Mouse (Mus musculus) intestine, postnatal 0 days (tissue): ENCODE measurements around the gene Tmem132b. TPM values are rescaled to one million over a fixed set of nuclear protein-coding genes. Genes with fewer than 3 reads are reported as not detected.

Source experiments
- ATAC-seq: fragments of 200-750 bp; cut with Nextera tagmentation; 2 replicates; pipeline ENCODE4 v1.8.0; 2017; ENCODE audit warnings: mild to moderate bottlenecking, moderate TSS enrichment, moderate library complexity
- H3K27ac ChIP-seq: fragments of 300-500 bp; sonication (generic); 2 replicates; pipeline ENCODE4 v1.5.1; 2014; ENCODE audit warnings: mild to moderate bottlenecking, low read depth, low read length, moderate library complexity
- H3K27me3 ChIP-seq: fragments of 300-500 bp; sonication (generic); replicated peaks from 2 replicates; pipeline ENCODE4 v1.6.1; 2014; ENCODE audit warnings: low read length, mixed read lengths; ENCODE audit not compliant: control insufficient read depth, insufficient read depth
- H3K36me3 ChIP-seq: fragments of 300-500 bp; sonication (generic); 2 replicates; pipeline ENCODE4 v1.6.1; 2014; ENCODE audit warnings: mild to moderate bottlenecking, moderate library complexity; ENCODE audit not compliant: control insufficient read depth, insufficient read depth
- H3K4me1 ChIP-seq: fragments of 300-500 bp; sonication (generic); replicated peaks from 2 replicates; pipeline ENCODE4 v1.6.1; 2014; ENCODE audit warnings: antibody characterized with exemption, low read length, mixed read lengths; ENCODE audit not compliant: control insufficient read depth, insufficient read depth
- H3K4me2 ChIP-seq: fragments of 300-500 bp; sonication (generic); replicated peaks from 2 replicates; pipeline ENCODE4 v1.6.1; 2014; ENCODE audit warnings: low read depth, mild to moderate bottlenecking, moderate library complexity
- H3K4me3 ChIP-seq: fragments of 300-500 bp; sonication (generic); 2 replicates; pipeline ENCODE4 v1.5.1; 2014; ENCODE audit warnings: low read depth, low read length
- H3K9ac ChIP-seq: fragments of 300-500 bp; sonication (generic); 2 replicates; pipeline ENCODE4 v1.6.1; 2014; ENCODE audit warnings: mild to moderate bottlenecking, low read depth, low read length
- H3K9me3 ChIP-seq: fragments of 300-500 bp; sonication (generic); 2 replicates; pipeline ENCODE4 v1.6.1; 2016; ENCODE audit warnings: mixed run types; ENCODE audit not compliant: control insufficient read depth
- CTCF ChIP-seq: sonication (generic); IDR thresholded peaks from 2 replicates; pipeline ENCODE4 v1.5.1; 2016; ENCODE audit warnings: low read depth, mild to moderate bottlenecking, control low read depth, antibody characterized with exemption, moderate library complexity
- WGBS: fragments of 180-500 bp; shearing (Covaris S2); extraction: QIAGEN DNeasy Blood & Tissue Kit; methylation state at CpG from one replicate; pipeline ENCODE4 v1.1.7; 2014; 5-methylcytosine and 5-hydroxymethylcytosine counted together
- polyA plus RNA-seq: library from polyadenylated mRNA; unstranded; fragments of >200 nt; fragmentation: Nextera tagmentation; extraction: Ambion mirVana; gene quantifications from 2 replicates; pipeline ENCODE4 v1.2.1, GENCODE M21; 2015

Gene Tmem132b
- polyA plus RNA-seq, 1 experiment from 2014 or later, result 0.25 TPM

DNA sequence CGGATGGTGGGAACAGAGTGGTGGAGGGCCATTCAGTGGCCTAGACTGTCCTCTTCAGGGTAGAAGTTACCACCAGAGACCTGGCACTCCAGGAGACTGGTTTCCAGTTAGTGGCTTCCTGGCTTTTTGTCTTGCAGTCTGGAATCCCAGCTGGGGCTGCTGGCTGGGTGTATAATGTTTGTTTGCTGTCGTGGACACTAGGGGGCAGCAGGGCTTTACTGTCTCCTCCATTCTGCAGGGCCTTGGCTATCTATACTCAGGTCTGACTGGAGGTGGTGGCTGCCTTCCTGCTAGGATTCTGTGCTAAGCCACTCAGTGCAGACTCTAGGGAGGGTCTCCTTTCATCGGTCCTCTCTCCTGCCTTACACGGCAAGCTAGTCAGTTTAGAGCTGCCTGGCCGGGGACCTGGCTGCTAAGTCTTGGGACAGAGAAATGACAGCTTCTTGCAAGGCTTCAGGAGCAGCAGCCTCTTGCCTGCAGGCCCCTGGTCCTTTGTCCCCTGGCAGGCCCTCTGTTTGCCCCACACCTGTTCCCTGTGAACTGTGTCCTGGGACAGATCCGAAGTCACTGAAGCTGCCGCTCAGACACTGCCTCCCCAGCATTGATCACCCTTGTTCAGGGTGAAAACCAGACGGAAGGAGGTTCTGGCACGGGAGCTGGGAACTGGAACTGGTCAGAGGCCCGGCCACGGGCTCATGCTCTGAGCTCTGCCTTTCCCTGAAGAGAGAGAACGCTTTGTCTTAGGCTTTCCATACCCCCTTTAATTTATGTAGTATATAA lies 33.6 kb upstream of the Tmem132b start:
- no peak overlapping the region for H3K4me3 ChIP-seq
- H3K27ac ChIP-seq, result peak overlapping the region; percentile 21; the same call in 1 of the 2 replicates
- WGBS, result 68% methylated on average over 12 of the region's 12 CpGs
- H3K27me3 ChIP-seq, result no peaks in the 10 kb centered on the region
- ATAC-seq, result 0 out of 2 replicates have a peak, but pooled peaks have one; percentile 25
- TF ChIP-seq CTCF, result peak; percentile 77
- H3K9me3 ChIP-seq, result no peaks in the 10 kb centered on the region
- H3K9ac ChIP-seq, result no peak overlapping the region
- no peaks in the 10 kb centered on the region for H3K4me1 ChIP-seq
- H3K36me3 ChIP-seq, result peaks cover 46% of the 10 kb centered on the region
- no peak overlapping the region for H3K4me2 ChIP-seq

DNA sequence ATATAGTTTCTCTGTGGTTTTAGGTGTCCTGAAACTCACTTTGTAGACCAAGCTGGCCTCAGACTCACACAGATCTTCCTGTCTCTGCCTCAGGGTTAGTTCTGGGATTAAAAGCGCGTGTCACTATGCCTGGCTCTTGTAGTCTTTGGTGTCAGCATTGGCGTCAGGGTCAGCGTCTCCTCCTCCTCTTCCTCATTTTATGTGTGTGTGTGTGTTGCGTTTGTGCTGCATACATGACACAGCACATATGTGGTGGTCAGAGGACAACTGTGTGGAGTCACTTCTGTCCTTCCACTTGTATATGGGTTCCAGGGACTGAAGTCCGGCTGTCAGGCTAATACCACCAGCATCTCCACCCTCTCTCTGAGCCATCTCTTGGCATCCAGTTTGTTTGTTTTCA lies 30.1 kb upstream of the Tmem132b start:
- no peaks in the 10 kb centered on the region for H3K27me3 ChIP-seq
- 88% methylated on average over 6 of the region's 6 CpGs for WGBS
- H3K9ac ChIP-seq, result no peak overlapping the region
- H3K36me3 ChIP-seq, result peaks cover 55% of the 10 kb centered on the region
- TF ChIP-seq CTCF, result no peak
- no peak for ATAC-seq
- no peak overlapping the region for H3K27ac ChIP-seq
- no peak overlapping the region for H3K4me2 ChIP-seq
- no peak overlapping the region for H3K4me3 ChIP-seq
- H3K4me1 ChIP-seq, result no peaks in the 10 kb centered on the region
- H3K9me3 ChIP-seq, result no peaks in the 10 kb centered on the region

DNA sequence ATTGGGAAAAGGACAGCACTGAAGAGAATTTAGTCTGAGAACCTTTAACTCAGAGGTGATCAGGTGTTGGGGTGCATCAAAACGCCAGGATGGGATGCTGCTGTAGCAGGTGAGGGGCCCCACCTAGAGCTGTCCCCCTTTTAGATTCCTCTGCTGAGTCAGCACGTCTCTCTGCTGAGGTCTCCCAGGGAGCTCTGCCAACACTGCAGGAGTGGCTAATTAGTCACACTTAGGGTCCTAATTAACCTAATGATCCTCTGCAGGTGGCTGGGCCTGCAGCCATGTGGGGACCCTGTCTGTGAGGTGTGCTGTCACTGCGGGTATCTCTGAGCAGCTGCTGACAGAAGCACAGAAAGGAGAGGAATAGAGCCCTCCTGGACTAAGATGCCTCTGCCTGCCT lies 29.4 kb upstream of the Tmem132b start:
- peaks cover 59% of the 10 kb centered on the region for H3K36me3 ChIP-seq
- no peak for ATAC-seq
- H3K4me3 ChIP-seq, result no peak overlapping the region
- H3K27ac ChIP-seq, result no peak overlapping the region
- TF ChIP-seq CTCF, result no peak
- no peak overlapping the region for H3K9ac ChIP-seq
- no peaks in the 10 kb centered on the region for H3K9me3 ChIP-seq
- H3K4me2 ChIP-seq, result no peak overlapping the region
- no peaks in the 10 kb centered on the region for H3K4me1 ChIP-seq
- no peaks in the 10 kb centered on the region for H3K27me3 ChIP-seq
- WGBS, result 46% methylated on average over 3 of the region's 3 CpGs

DNA sequence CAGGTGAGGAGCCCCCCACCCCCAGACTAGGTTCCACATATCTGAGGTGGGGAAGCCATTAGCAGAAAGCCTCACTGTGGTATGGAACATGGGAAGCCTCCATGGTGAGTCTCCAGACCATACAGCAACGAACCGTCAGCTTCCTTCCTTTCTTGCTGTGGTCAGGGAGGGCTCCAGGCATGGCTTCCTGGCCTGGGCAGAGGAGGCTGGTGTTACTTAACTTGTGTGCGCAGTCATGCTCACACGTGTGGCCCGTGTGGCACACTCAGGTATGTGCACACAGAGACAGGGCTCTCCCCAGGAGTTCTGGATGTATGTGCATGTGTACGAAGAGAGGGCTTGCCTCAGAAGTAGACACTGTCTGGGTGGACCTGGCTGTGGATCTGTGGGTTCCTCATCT lies 27.9 kb upstream of the Tmem132b start:
- no peaks in the 10 kb centered on the region for H3K27me3 ChIP-seq
- WGBS, result 93% methylated on average over 6 of the region's 6 CpGs
- no peak for ATAC-seq
- no peak overlapping the region for H3K4me3 ChIP-seq
- no peaks in the 10 kb centered on the region for H3K9me3 ChIP-seq
- no peak for TF ChIP-seq CTCF
- no peak overlapping the region for H3K27ac ChIP-seq
- H3K9ac ChIP-seq, result no peak overlapping the region
- H3K4me2 ChIP-seq, result no peak overlapping the region
- no peaks in the 10 kb centered on the region for H3K4me1 ChIP-seq
- H3K36me3 ChIP-seq, result peaks cover 70% of the 10 kb centered on the region

DNA sequence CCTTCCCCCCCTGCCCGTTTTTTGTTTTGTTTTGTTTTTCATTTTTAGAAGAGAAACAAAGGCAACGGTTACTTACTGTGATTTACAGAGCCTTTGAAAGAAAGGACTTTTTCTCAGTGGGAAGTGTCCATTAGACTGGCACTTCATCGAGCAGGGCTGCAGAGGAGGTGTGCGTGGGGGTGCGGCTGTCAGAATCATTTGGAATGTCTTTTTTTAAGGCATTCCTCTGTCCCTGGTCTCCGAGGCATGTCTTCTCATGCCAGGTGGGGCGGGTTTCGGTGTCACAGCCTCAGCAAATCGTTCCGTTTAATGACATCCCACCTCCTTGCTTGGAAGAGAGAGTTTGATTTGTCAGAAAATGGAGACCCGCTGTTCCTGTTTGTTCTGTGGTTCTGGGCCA lies 26.9 kb upstream of the Tmem132b start:
- ATAC-seq, result no peak
- Histone ChIP-seq H3K9me3 (no peaks in the 10 kb centered on the region), H3K9ac (no peak overlapping the region), H3K4me1 (no peaks in the 10 kb centered on the region), H3K27me3 (no peaks in the 10 kb centered on the region), H3K4me3 (no peak overlapping the region), H3K4me2 (no peak overlapping the region), H3K27ac (no peak overlapping the region), H3K36me3 (peaks cover 72% of the 10 kb centered on the region)
- WGBS, result 81% methylated on average over 11 of the region's 11 CpGs
- no peak for TF ChIP-seq CTCF

DNA sequence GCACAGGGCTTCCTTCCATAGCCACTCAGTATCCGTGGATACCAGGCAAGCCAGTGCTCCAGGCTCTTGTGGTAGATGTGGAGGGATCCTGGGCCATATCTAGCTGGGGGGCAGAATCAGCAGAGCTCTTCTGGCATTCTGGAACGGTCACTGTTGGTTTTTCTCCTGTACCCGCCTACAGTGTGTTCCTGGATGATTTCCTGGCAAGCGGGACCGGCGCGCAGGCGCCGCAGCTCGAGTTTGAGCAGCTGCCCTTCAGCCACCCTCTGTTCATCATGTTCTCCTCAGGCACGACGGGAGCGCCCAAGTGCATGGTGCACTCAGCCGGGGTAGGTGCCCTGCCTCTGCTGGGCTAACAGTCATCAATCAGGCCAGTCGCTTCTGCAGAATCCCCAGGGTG lies 25.6 kb upstream of the Tmem132b start:
- no peak overlapping the region for H3K4me3 ChIP-seq
- H3K4me1 ChIP-seq, result no peaks in the 10 kb centered on the region
- no peaks in the 10 kb centered on the region for H3K27me3 ChIP-seq
- no peak overlapping the region for H3K27ac ChIP-seq
- TF ChIP-seq CTCF, result no peak
- ATAC-seq, result no peak
- H3K36me3 ChIP-seq, result peaks cover 68% of the 10 kb centered on the region
- no peak overlapping the region for H3K4me2 ChIP-seq
- no peaks in the 10 kb centered on the region for H3K9me3 ChIP-seq
- WGBS, result 88% methylated on average over 15 of the region's 15 CpGs
- no peak overlapping the region for H3K9ac ChIP-seq
